Mouse (Mus musculus) heart, adult 8-10 months (tissue): ENCODE results near the gene Rnf208. TPM values are rescaled to one million over a fixed set of nuclear protein-coding genes. Genes with fewer than 3 reads are reported as not detected.
A peak's percentile ranks its signal among the peaks of the same experiment; 100 is the strongest.

ENCODE experiments used
- DNase-seq: peaks from one replicate; pipeline ENCODE4 v3.0.0; 2022; ENCODE audit warnings: low spot score
- total RNA-seq, 4 experiments: library from RNA; stranded (reverse); gene quantifications; 2 replicates each; pipeline ENCODE4 v1.2.4; 2022

The Rnf208 gene
- total RNA-seq, 4 experiments from 2014 or later = 0.53 to 1.7 (median 1.2) TPM

DNA sequence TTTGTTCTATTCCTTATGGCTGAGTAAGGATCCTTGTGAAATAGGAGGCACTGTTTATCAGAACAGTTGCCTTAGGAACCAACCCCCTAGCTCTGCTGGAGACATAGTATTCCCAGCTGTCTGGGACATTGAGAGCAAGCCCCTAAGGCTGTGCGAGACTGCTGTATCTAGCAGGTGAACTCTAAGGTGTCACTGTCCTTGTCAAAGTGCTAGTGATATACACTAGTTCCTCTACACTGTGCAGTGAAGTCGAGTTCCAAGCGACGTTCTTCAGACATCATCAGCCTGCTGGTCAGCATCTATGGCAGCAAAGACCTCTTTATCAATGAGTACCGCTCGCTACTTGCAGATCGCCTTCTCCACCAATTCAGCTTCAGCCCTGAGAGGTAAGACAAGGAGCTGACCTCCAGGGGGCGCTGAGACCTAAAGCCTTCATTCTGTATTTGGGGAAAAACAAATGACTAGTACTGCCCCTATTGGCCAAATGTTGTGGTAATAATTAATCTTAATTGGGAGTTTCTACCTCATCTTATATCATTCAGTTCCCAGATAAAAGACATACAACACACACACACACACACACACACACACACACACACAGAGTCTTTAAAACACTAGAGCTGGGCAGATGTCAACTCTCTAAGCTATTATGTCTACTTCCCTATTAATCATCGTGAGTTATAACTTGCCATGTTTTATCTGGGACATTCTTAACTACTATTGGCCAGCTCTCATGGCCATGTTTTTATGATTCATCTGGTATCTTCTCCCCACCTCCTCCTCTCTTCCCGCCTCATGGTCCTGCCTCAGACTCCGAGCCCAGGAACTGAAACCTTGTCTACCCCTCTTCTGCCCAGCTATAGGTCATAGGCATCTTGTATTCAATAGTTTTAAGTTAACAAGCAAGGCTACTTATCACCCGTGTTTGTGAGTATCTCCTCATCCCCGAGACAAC is 37.1 kb downstream of the Rnf208 start:
- DNase-seq = peak; percentile 79

DNA sequence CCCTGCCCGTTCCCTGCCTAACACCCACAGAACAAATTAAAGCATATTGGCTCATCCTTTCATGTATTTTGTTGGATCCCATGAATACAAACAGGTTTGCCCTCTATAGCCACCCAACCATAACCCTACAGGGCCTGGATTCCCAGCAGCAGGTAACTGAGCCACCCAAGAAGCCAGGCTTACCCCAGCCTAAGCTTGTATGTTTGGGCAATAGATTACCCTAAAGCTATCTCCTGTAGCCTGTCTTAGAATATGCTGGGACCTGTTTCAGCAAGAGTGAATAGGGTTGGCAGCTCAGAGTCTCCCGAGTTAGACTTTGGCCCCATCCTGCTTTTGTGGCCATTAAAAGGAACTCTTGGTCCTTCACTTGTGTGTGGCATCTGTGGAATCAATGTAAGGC is 43.5 kb downstream of the Rnf208 start:
- DNase-seq = no peak

- DNase-seq = no peak
These were observed 44.3 kb downstream of the Rnf208 start for GRCm38 (mm10) chr2:25286314-25286713.

DNA sequence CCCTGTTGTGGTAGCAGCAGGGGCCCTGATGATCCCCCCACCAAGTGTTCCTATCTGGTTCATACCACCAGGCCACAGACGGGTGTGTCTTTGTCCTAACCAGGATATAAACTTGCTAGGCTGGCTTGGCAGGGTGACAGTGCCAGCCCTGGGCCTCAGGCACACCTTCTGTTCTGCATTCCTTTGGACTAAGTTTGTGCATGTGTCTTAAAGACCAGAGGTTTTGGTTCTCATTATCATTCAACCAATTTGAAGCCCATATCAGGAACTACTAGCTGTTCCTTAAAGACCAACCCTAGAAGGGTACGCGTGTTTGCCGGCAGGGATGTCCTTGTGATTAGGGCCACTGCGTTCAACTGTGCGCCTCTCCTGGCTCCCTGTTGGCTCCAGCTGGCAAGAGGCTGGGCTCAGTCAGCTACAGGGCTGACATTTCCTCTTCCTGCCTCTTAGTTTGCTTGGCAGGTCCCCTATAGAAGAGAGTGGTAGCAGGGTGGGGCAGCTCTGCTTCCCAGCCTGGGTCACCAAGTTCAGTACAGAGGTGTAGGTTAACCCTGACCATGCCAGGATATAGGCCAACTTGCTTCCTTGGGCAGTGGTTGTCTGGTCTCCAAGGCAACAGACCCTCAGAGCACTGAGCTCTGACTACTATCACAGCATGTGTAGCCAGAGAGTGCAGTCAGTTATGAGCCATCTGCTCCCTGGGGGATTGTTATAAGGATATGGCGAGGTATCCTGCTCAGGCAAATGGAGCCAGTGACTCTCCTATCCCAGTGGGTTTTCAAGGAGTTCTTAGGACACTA is 45.0 kb downstream of the Rnf208 start:
- no peak for DNase-seq

DNA sequence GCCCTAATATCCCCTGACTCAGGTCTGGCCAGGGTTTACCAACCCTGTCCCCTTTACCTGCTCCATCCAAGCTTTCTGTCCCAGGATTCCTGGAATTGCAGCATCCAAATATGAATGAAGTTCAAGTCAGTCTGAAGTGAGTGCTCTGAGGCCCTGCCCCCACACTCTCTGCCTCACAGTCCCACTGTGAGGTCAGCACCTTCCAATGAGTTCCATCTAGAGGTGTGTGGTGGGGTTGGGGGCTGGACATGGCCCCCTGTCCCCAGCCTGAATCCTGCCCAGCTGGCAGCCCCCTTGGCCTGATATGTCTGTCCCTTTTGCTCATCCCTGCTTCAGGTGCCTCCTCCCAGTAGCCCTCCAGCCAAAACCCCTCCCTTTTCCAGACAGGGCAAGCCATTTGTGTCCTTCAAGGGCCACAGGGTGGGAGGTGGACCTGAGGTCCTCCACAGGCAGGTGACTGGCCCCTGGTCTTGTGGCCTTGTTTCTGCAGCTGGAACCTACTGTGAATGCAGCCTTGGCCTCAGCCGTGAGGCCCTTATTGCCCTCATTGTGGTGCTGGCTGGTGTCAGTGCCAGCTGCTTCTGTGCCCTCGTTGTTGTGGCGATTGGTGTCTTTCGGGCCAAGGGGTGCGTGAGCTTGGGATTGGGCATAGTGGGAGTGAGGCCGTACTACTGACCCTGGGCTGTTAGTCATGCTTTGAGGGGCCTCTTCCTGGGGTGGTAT is 46.0 kb downstream of the Rnf208 start, which contains the start of gene Tmem210:
Gene Tmem210 (plus strand): TSS at position 219 of the 723 bp plus-strand sequence.
- DNase-seq = no peak

DNA sequence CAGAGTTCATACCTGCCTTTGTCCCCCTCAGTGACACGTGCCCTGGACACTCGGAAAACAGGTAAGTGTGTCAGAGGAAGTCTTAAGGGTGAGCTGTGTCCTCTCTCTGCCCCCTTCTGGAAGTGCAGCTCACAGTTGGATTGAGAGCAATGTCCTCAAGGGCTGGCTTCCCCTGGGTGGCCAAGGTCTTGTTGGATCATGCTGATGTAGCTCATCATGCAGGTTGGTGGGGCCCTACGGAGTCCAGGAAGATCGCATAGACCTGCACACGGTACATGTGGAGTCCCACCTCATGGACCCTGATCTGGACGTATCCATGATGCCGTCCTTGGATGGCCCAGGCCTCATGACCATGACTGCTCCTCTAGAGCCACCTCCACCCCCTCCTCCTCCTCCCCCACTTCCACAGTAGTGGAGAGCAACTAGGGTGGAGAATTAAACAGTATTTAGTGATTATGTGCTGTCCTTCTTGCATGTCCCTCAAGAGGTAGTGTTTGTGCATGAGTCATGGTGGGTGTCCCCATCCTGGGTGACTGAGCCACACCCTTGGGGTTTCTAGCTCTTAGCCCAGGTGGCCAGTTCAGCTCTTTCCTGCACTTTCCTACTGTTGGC is 46.8 kb downstream of the Rnf208 start:
- DNase-seq = no peak

GRCm38 (mm10) chr2:25289651-25290050 is 47.6 kb downstream of the Rnf208 start, which contains the start of gene Lrrc26:
Gene Lrrc26, plus strand, starts transcription at chr2:25289915.
- DNase-seq = no peak

GRCm38 (mm10) chr2:25290101-25290815 is 48.2 kb downstream of the Rnf208 start:
- no peak for DNase-seq

GRCm38 (mm10) chr2:25290816-25291130 is 48.7 kb downstream of the Rnf208 start:
- no peak for DNase-seq

GRCm38 (mm10) chr2:25291184-25292053 is 49.4 kb downstream of the Rnf208 start:
- no peak for DNase-seq

- no peak for DNase-seq
These were observed 50.0 kb downstream of the Rnf208 start for GRCm38 (mm10) chr2:25292054-25292544.

- peak; percentile 74 for DNase-seq
These were observed 50.8 kb downstream of the Rnf208 start for GRCm38 (mm10) chr2:25292856-25293255.

DNA sequence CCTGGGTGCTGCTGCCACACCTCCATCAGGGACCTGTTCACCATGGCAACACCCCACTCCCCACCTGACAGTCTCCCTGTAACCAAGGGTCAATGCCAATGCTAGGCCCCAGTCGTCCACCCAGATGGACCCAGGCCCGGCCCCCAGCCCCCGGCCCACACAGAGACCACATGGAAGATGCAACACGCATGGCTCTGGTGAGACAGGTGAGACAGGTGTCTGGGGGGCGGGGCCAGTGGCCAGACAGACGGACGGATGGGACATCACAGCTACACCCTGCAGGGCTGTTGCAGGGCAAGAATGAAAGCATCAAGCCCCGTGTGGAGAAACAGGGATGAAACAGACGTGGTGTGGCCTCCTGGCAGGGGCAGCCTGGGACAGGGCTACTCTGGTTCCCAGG is 51.7 kb downstream of the Rnf208 start:
- DNase-seq = no peak

Other genes starting within 250 kb of the Rnf208 start
- gene Nsmf, start 187.9 kb upstream of the Rnf208 start, total RNA-seq = 10 to 100 TPM; 11.7 to 15.9 (median 12.2) TPM
- not detected for gene Entpd8, start 162.0 kb upstream of the Rnf208 start, total RNA-seq
- gene Noxa1, start 147.1 kb upstream of the Rnf208 start, total RNA-seq = not detected
- 1 to 10 TPM; 5.0 to 9.4 (median 9.2) TPM for gene Nrarp, start 61.5 kb upstream of the Rnf208 start, total RNA-seq
- 1 to 10 TPM; 3.9 to 5.0 (median 4.7) TPM for gene Tor4a, start 45.4 kb upstream of the Rnf208 start, total RNA-seq
- gene Nelfb, start 30.8 kb upstream of the Rnf208 start, total RNA-seq = 10 to 100 TPM; 38.5 to 49.3 (median 39.5) TPM
- gene Stpg3, start 27.6 kb upstream of the Rnf208 start, total RNA-seq = not detected
- gene Fam166a, start 23.5 kb upstream of the Rnf208 start, total RNA-seq = not detected
- 100 to 1,000 TPM; 308 to 380 (median 323) TPM for gene Tubb4b, start 17.6 kb upstream of the Rnf208 start, total RNA-seq
- not detected for gene Slc34a3, start 7.9 kb upstream of the Rnf208 start, total RNA-seq
- gene Rnf224, start 5.5 kb upstream of the Rnf208 start, total RNA-seq = not detected
- not detected for gene Cysrt1, start 197 bp downstream of the Rnf208 start, total RNA-seq
- gene AL732309.1, start 4.6 kb downstream of the Rnf208 start, total RNA-seq = 1 to 10 TPM; 1.8 to 2.4 (median 2.1) TPM
- gene Tmem203, start 13.2 kb downstream of the Rnf208 start, total RNA-seq = 10 to 100 TPM; 11.4 to 16.1 (median 13.6) TPM
- 1 to 10 TPM; 4.0 to 8.6 (median 6.7) TPM for gene Tprn, start 20.4 kb downstream of the Rnf208 start, total RNA-seq
- 10 to 100 TPM; 39.5 to 47.1 (median 40.1) TPM for gene Ssna1, start 30.2 kb downstream of the Rnf208 start, total RNA-seq
- 10 to 100 TPM; 36.8 to 39.8 (median 37.6) TPM for gene Anapc2, start 30.2 kb downstream of the Rnf208 start, total RNA-seq
- gene Tmem210, start 45.9 kb downstream of the Rnf208 start, total RNA-seq = not detected
- gene Lrrc26, start 47.7 kb downstream of the Rnf208 start, total RNA-seq = not detected
- gene Grin1, start 76.9 kb downstream of the Rnf208 start, total RNA-seq = under 1 TPM in 2 of 4 experiments, not detected in 2; 0.09 to 0.11 TPM
- 10 to 100 TPM; 19.9 to 28.2 (median 22.5) TPM for gene Man1b1, start 90.1 kb downstream of the Rnf208 start, total RNA-seq
- 1 to 10 TPM; 3.8 to 5.2 (median 5.1) TPM for gene Dpp7, start 114.1 kb downstream of the Rnf208 start, total RNA-seq
- gene Uap1l1, start 123.4 kb downstream of the Rnf208 start, total RNA-seq = 10 to 100 TPM in 1 of 4 experiments, 1 to 10 TPM in 3; 8.9 to 10.7 (median 9.5) TPM
- gene Sapcd2, start 130.1 kb downstream of the Rnf208 start, total RNA-seq = not detected
- 10 to 100 TPM; 11.6 to 14.4 (median 12.6) TPM for gene Entpd2, start 153.6 kb downstream of the Rnf208 start, total RNA-seq
- gene Npdc1, start 157.1 kb downstream of the Rnf208 start, total RNA-seq = 10 to 100 TPM; 25.3 to 35.8 (median 33.6) TPM
- under 1 TPM in 2 of 4 experiments, not detected in 2; 0.16 to 0.60 TPM for gene Fut7, start 181.0 kb downstream of the Rnf208 start, total RNA-seq
- 10 to 100 TPM; 42.5 to 47.2 (median 45.2) TPM for gene Abca2, start 186.4 kb downstream of the Rnf208 start, total RNA-seq
- 1 to 10 TPM; 1.3 to 3.6 (median 2.3) TPM for gene Clic3, start 214.6 kb downstream of the Rnf208 start, total RNA-seq
- gene Paxx, start 218.8 kb downstream of the Rnf208 start, total RNA-seq = 10 to 100 TPM; 21.4 to 30.7 (median 23.3) TPM
- 1,000 to 10,000 TPM in 1 of 4 experiments, 100 to 1,000 TPM in 3; 350 to 1,004 (median 621) TPM for gene Ptgds, start 227.8 kb downstream of the Rnf208 start, total RNA-seq